ENCODE assay signal across 15 mouse cellular contexts in genomic region chr4:148517809-148518208, GRCm38 (mm10). TPM values are rescaled to one million over a fixed set of nuclear protein-coding genes. Genes with fewer than 3 reads are reported as not detected.
DNase-seq lines count a peak whose midpoint lies in the region; ATAC-seq and TF ChIP-seq lines count a peak whose summit lies in the region.
"Had no signal": no experiment of that assay in that cellular context is flagged by ENCODE, and none has a peak within 500 bp of the region (broad histone marks: within the 10 kb centered on the region; RNA-seq: fewer than 3 reads in every experiment).

No protein-coding gene starts in this region.

- H3K36me3 ChIP-seq in forebrain, embryonic 10.5 days (replicated peaks): peaks cover 88% of the 10 kb centered on the region
- peaks cover 25% of the 10 kb centered on the region for H3K36me3 ChIP-seq in forebrain, embryonic 16.5 days (ENCODE audit: control insufficient read depth, insufficient read depth)
- no peaks in the 10 kb centered on the region; the same call in 1 of the 2 replicates for H3K36me3 ChIP-seq in kidney, adult 2 months (ENCODE audit: control insufficient read depth, insufficient read depth, low read length)
- H3K36me3 ChIP-seq in hindbrain, embryonic 13.5 days: peaks cover 85% of the 10 kb centered on the region
- peaks cover 23% of the 10 kb centered on the region for H3K36me3 ChIP-seq in midbrain, embryonic 16.5 days (ENCODE audit: control insufficient read depth, insufficient read depth, low read length)

- H3K9me3 ChIP-seq in forebrain, embryonic 10.5 days: no peaks in the 10 kb centered on the region
- H3K9me3 ChIP-seq in forebrain, embryonic 16.5 days (ENCODE audit: control insufficient read depth, low read length): no peaks in the 10 kb centered on the region
- H3K9me3 ChIP-seq in hindbrain, embryonic 13.5 days: no peaks in the 10 kb centered on the region
- no peaks in the 10 kb centered on the region for H3K9me3 ChIP-seq in midbrain, embryonic 16.5 days (replicated peaks; ENCODE audit: control insufficient read depth, low read length, poor library complexity, severe bottlenecking)
- H3K9me3 ChIP-seq: limb, embryonic 15.5 days had no signal

- no peak for TF ChIP-seq CTCF in kidney, adult 2 months (conservative IDR thresholded peaks at IDR 0.05; ENCODE audit: insufficient read depth, insufficient read length, low read depth, low read length)

- ATAC-seq in forebrain, embryonic 16.5 days: no peak
- no peak for ATAC-seq in hindbrain, embryonic 13.5 days (ENCODE audit: low FRiP score)
- peak; percentile 28; the same call in 1 of the 2 replicates for ATAC-seq in midbrain, embryonic 16.5 days
- no peak for ATAC-seq in megakaryocyte, adult 5-6 weeks (ENCODE audit: poor library complexity, severe bottlenecking)

- TF ChIP-seq POLR2A in kidney, adult 2 months (IDR thresholded peaks at IDR 0.05; ENCODE audit: low read depth, low read length): no peak

- H3K4me3 ChIP-seq in forebrain, embryonic 10.5 days: no peak overlapping the region
- no peak overlapping the region for H3K4me3 ChIP-seq in forebrain, embryonic 16.5 days (replicated peaks; ENCODE audit: low read length)
- no peak overlapping the region for H3K4me3 ChIP-seq in kidney, adult 2 months (ENCODE audit: insufficient read depth, low read depth, low read length)
- H3K4me3 ChIP-seq in hindbrain, embryonic 13.5 days: no peak overlapping the region
- no peak overlapping the region for H3K4me3 ChIP-seq in midbrain, embryonic 16.5 days (ENCODE audit: low read depth, low read length)
- H3K4me3 ChIP-seq: limb, embryonic 15.5 days had no signal

- H3K4me2 ChIP-seq in forebrain, embryonic 16.5 days (ENCODE audit: low read length): no peak overlapping the region
- H3K4me2 ChIP-seq in hindbrain, embryonic 13.5 days: no peak overlapping the region
- H3K4me2 ChIP-seq in midbrain, embryonic 16.5 days (ENCODE audit: low read length): no peak overlapping the region
- H3K4me2 ChIP-seq: limb, embryonic 15.5 days had no signal

- H3K27ac ChIP-seq in forebrain, embryonic 10.5 days: peak overlapping the region; percentile 58
- no peak overlapping the region for H3K27ac ChIP-seq in forebrain, embryonic 16.5 days (ENCODE audit: low read length)
- 0 out of 2 replicates have a peak overlapping the region, but pooled peaks have one; percentile 14 for H3K27ac ChIP-seq in kidney, adult 2 months (ENCODE audit: insufficient read depth, low read depth, low read length)
- H3K27ac ChIP-seq in hindbrain, embryonic 13.5 days: peak overlapping the region; percentile 79
- peak overlapping the region; percentile 73 for H3K27ac ChIP-seq in midbrain, embryonic 16.5 days (ENCODE audit: low read length)
- H3K27ac ChIP-seq: kidney, postnatal 0 days; limb, embryonic 15.5 days had no signal

- no peak for DNase-seq in forebrain, embryonic 10.5 days (ENCODE audit: extremely low spot score, low spot score)
- DNase-seq in kidney, adult 2 months: peak; percentile 64
- DNase-seq in kidney, adult 18-20 months: no peak
- DNase-seq in cerebellum, adult 11-12 months: no peak
- DNase-seq: adrenal gland, postnatal 14 days; gastrocnemius, postnatal 36 days; heart, postnatal 36 days; layer of hippocampus, postnatal 36 days; lung, adult 2 months had no signal

- WGBS in forebrain, embryonic 10.5 days: 50% methylated on average over 4 of the region's 4 CpGs
- WGBS in forebrain, embryonic 16.5 days: 29% methylated on average over 4 of the region's 4 CpGs
- WGBS in kidney, adult 2 months: 40% methylated on average over 4 of the region's 4 CpGs
- 53% methylated on average over 4 of the region's 4 CpGs for WGBS in hindbrain, embryonic 13.5 days
- WGBS in midbrain, embryonic 16.5 days: 35% methylated on average over 4 of the region's 4 CpGs

- no peak overlapping the region for H3K9ac ChIP-seq in forebrain, embryonic 16.5 days (replicated peaks; ENCODE audit: low read depth, low read length)
- peak overlapping the region; percentile 51; the same call in 1 of the 2 replicates for H3K9ac ChIP-seq in hindbrain, embryonic 13.5 days
- H3K9ac ChIP-seq in midbrain, embryonic 16.5 days (ENCODE audit: low read depth, low read length): 0 out of 2 replicates have a peak overlapping the region, but pooled peaks have one; percentile 15
- H3K9ac ChIP-seq: limb, embryonic 15.5 days had no signal

- no peaks in the 10 kb centered on the region for H3K27me3 ChIP-seq in forebrain, embryonic 10.5 days (ENCODE audit: poor library complexity, severe bottlenecking)
- no peaks in the 10 kb centered on the region for H3K27me3 ChIP-seq in forebrain, embryonic 16.5 days (replicated peaks; ENCODE audit: control insufficient read depth, insufficient read depth, low read length)
- H3K27me3 ChIP-seq in kidney, adult 2 months (replicated peaks; ENCODE audit: control insufficient read depth, insufficient read depth, low read length): no peaks in the 10 kb centered on the region
- no peaks in the 10 kb centered on the region for H3K27me3 ChIP-seq in hindbrain, embryonic 13.5 days
- H3K27me3 ChIP-seq in midbrain, embryonic 16.5 days (ENCODE audit: control insufficient read depth, insufficient read depth, low read depth, low read length): no peaks in the 10 kb centered on the region
- H3K27me3 ChIP-seq: limb, embryonic 15.5 days had no signal

- H3K4me1 ChIP-seq in forebrain, embryonic 10.5 days: peaks cover 19% of the 10 kb centered on the region
- peaks cover 4% of the 10 kb centered on the region; the same call in 1 of the 2 replicates for H3K4me1 ChIP-seq in forebrain, embryonic 16.5 days (replicated peaks; ENCODE audit: control insufficient read depth, insufficient read depth, low read length)
- H3K4me1 ChIP-seq in kidney, adult 2 months (ENCODE audit: control insufficient read depth, insufficient read depth, low read length): peaks cover 15% of the 10 kb centered on the region; the same call in 1 of the 2 replicates
- peaks cover 11% of the 10 kb centered on the region for H3K4me1 ChIP-seq in hindbrain, embryonic 13.5 days (replicated peaks)
- peaks cover 12% of the 10 kb centered on the region for H3K4me1 ChIP-seq in midbrain, embryonic 16.5 days (ENCODE audit: control insufficient read depth, insufficient read depth, low read length)

RNA-seq across cellular contexts. Expression of gene Angptl7, which starts 17.5 kb away (rescaled TPM):
- 0.18 and 0.29 TPM in 2 replicates for polyA plus RNA-seq in forebrain, embryonic 10.5 days (2016; fragmentation: Nextera tagmentation; extraction: Ambion mirVana)
- 0.29 and 0.32 TPM in 2 replicates for polyA plus RNA-seq in forebrain, embryonic 16.5 days (2015; fragmentation: Nextera tagmentation; extraction: Ambion mirVana)
- polyA plus RNA-seq in kidney, adult 2 months (2012; rRNA removed): 27.3 and 30.0 TPM in 2 replicates
- polyA plus RNA-seq in hindbrain, embryonic 13.5 days (2015; fragmentation: Nextera tagmentation; extraction: Ambion mirVana): 0.30 and 0.54 TPM in 2 replicates
- polyA plus RNA-seq in midbrain, embryonic 16.5 days (2015; fragmentation: Nextera tagmentation; extraction: Ambion mirVana): 0.34 and 0.43 TPM in 2 replicates
- not detected in 2 replicates for total RNA-seq in megakaryocyte, adult 5-6 weeks (2015)
- total RNA-seq in megakaryocyte, adult 5-6 weeks (2017): not detected in 2 replicates

RNA-seq across cellular contexts. Expression of gene Exosc10, which starts 40.4 kb away (rescaled TPM):
- polyA plus RNA-seq in forebrain, embryonic 10.5 days (2016; fragmentation: Nextera tagmentation; extraction: Ambion mirVana): 96.0 and 97.2 TPM in 2 replicates
- polyA plus RNA-seq in forebrain, embryonic 16.5 days (2015; fragmentation: Nextera tagmentation; extraction: Ambion mirVana): 105 and 107 TPM in 2 replicates
- 21.8 TPM in 2 replicates for polyA plus RNA-seq in kidney, adult 2 months (2012; rRNA removed)
- 81.6 and 87.6 TPM in 2 replicates for polyA plus RNA-seq in hindbrain, embryonic 13.5 days (2015; fragmentation: Nextera tagmentation; extraction: Ambion mirVana)
- polyA plus RNA-seq in midbrain, embryonic 16.5 days (2015; fragmentation: Nextera tagmentation; extraction: Ambion mirVana): 92.3 and 93.1 TPM in 2 replicates
- 47.0 and 48.7 TPM in 2 replicates for total RNA-seq in megakaryocyte, adult 5-6 weeks (2015)
- total RNA-seq in megakaryocyte, adult 5-6 weeks (2017): 42.4 and 42.8 TPM in 2 replicates

Comparison
In these comparisons a context has a peak if more than half of its experiments do, and no peak if none do; other contexts are left out.
1. RNA of gene Angptl7, which starts 17.5 kb away (polyA plus RNA-seq): 27.3 to 30.0 TPM in kidney, adult 2 months; 0.34 to 0.43 TPM in midbrain, embryonic 16.5 days, 0.29 to 0.32 TPM in forebrain, embryonic 16.5 days, 0.30 to 0.54 TPM in hindbrain, embryonic 13.5 days and 0.18 to 0.29 TPM in forebrain, embryonic 10.5 days; every median in the first group is over 10 times any median in the second.